Mouse (Mus musculus): ENCODE results near the gene Spp2. TPM values are rescaled to one million over a fixed set of nuclear protein-coding genes. Genes with fewer than 3 reads are reported as not detected.

Gene Spp2
- polyA plus RNA-seq (2016; fragmentation: Nextera tagmentation; extraction: Ambion mirVana): not detected in 2 replicates

- 75% methylated on average over 5 of the region's 5 CpGs for WGBS
- Histone ChIP-seq H3K36me3 (no peaks in the 10 kb centered on the region), H3K27me3 (ENCODE audit: low read depth, poor library complexity, severe bottlenecking) (no peaks in the 10 kb centered on the region), H3K4me3 (no peak within 1 kb of the TSS), H3K27ac (replicated peaks) (no peak within 1 kb of the TSS), H3K4me1 (peaks cover 11% of the 10 kb centered on the region), H3K9me3 (replicated peaks) (no peaks in the 10 kb centered on the region)
- no peak for DNase-seq (ENCODE audit: low spot score)
These were observed at the start of gene Spp2 for GRCm38 (mm10) chr1:88406807-88407198. Spp2 (plus strand) TSS chr1:88406961.

DNA sequence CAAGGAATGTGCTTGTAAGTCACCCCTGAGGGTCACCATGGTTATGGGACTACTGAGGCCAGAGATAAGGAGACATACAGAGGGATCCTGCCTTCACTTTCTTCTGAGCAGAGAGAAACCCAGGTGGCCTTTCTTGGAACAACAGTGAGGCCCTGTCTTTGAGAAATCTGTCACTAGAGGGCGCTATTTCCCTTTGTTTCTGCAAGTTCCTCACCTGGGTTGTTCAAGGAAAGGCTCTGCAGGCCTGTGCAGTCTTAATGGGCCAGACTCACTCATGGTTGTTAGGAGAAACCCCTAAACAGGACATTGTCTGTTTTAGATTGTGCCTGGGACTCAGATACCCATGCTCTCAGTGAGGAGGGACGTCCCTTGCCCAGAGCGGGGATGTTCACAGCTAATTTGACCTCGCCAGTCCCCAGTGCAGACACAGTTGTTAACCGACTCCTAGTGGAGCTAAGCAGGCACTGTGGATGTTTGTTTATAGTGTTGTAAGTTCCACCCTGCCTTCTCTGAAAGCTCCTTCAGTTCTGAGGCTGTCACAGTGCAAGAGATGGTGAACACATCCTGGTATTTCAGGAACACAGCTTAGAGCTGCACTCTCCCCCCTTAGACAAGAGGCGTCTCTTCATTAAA, 49.2 kb upstream of the Spp2 start:
- Histone ChIP-seq H3K9me3 (replicated peaks) (no peaks in the 10 kb centered on the region), H3K27me3 (ENCODE audit: low read depth, poor library complexity, severe bottlenecking) (no peaks in the 10 kb centered on the region), H3K4me3 (no peak overlapping the region), H3K36me3 (no peaks in the 10 kb centered on the region), H3K27ac (replicated peaks) (no peak overlapping the region), H3K4me1 (peaks cover 12% of the 10 kb centered on the region)
- peak; percentile 66 for DNase-seq (ENCODE audit: low spot score)
- 57% methylated on average over 6 of the region's 6 CpGs for WGBS

GRCm38 (mm10) chr1:88358102-88358654, 48.6 kb upstream of the Spp2 start:
- Histone ChIP-seq H3K4me3 (no peak overlapping the region), H3K27me3 (ENCODE audit: low read depth, poor library complexity, severe bottlenecking) (no peaks in the 10 kb centered on the region), H3K9me3 (replicated peaks) (no peaks in the 10 kb centered on the region), H3K36me3 (no peaks in the 10 kb centered on the region), H3K4me1 (peaks cover 6% of the 10 kb centered on the region), H3K27ac (replicated peaks) (no peak overlapping the region)
- 81% methylated on average over 7 of the region's 7 CpGs for WGBS
- no peak for DNase-seq (ENCODE audit: low spot score)

DNA sequence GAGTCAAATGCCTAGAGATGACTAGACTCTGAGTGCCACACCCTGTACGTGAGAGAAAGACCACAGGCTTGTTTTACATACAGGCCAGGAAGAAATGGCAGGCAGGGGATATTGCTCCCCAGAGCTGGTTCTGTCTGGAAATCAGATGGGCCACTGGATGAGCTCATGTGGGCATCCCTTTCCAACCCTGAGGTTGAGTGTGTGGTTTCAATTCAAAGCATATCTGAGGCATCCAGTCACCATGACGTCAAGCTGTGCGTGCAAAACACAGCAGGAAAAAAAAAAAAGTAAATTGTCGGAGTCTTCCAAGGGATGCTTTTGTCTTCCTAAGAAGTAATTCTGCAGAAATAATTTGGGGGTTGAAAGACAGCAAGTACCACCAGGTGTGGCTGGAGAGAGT, 45.7 kb upstream of the Spp2 start:
- Histone ChIP-seq H3K9me3 (replicated peaks) (no peaks in the 10 kb centered on the region), H3K4me1 (no peaks in the 10 kb centered on the region), H3K4me3 (no peak overlapping the region), H3K27ac (replicated peaks) (no peak overlapping the region), H3K36me3 (no peaks in the 10 kb centered on the region), H3K27me3 (ENCODE audit: low read depth, poor library complexity, severe bottlenecking) (no peaks in the 10 kb centered on the region)
- no peak for DNase-seq (ENCODE audit: low spot score)
- 75% methylated on average over 4 of the region's 4 CpGs for WGBS

DNA sequence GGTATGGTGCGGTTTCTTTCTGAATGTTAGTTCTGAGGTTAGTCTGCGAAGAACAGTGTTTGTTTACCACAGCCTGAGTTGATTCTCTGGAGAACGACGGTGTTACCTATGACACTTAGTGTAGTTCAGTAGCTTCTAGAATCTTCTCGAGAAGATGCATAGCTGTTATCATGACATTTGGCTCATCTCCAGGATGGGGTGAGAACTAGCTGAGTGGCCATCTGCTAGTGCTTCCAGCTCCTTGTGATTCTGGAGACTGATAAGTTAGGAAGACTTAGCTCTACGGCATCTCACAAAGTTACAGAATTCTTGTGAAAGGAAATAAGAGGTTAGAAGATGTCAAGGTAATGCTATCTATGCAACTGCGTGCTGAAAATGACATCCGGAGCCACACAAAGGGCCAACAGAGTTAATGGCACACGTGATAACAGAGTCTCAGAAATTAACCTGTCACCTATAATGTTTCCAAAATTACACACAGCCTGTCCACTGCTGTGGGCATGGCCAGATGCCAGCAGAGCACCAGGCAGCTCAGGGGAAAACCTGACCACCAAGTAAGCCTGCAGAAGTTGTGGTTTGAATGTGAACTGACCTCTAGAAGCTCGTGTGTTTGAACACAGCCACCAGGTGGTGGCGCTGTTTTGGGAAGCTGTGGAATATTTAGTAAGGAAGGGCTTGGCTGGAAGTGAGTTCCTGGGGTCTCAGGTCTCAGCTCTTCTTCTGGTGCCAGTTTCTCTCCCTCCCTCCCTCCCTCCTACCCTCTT, 39.7 kb upstream of the Spp2 start:
- Histone ChIP-seq H3K9me3 (replicated peaks) (peaks cover 6% of the 10 kb centered on the region), H3K4me1 (peaks cover 8% of the 10 kb centered on the region; the same call in 1 of the 2 replicates), H3K27ac (replicated peaks) (no peak overlapping the region), H3K4me3 (no peak overlapping the region), H3K36me3 (no peaks in the 10 kb centered on the region), H3K27me3 (ENCODE audit: low read depth, poor library complexity, severe bottlenecking) (no peaks in the 10 kb centered on the region)
- DNase-seq (ENCODE audit: low spot score): no peak
- 82% methylated on average over 11 of the region's 11 CpGs for WGBS

DNA sequence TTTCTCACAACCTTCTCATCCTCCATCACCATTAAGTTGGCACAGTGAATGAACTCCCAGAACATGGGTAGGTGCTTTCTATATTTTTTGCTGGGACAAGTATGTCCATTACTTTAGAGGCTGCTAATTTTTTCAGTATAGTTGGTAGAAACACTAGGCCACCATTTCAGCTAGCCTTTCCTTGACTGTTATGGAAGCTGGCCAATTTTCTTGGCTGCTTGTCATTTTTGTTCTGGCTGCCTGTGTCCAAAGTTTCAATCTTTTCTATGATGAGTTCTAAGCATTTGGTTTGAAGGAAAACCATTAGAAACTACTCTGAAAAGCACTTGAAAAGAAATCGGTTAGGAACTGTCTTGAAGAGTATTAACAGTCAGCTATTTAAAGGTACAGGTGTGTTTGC, 28.3 kb upstream of the Spp2 start:
- H3K4me1 ChIP-seq: no peaks in the 10 kb centered on the region
- 88% methylated on average over 1 of the region's 1 CpGs for WGBS
- 0 out of 2 replicates have a peak, but pooled peaks cover 5% of the 10 kb centered on the region for H3K9me3 ChIP-seq (replicated peaks)
- H3K36me3 ChIP-seq: no peaks in the 10 kb centered on the region
- no peak overlapping the region for H3K27ac ChIP-seq (replicated peaks)
- no peak overlapping the region for H3K4me3 ChIP-seq
- no peaks in the 10 kb centered on the region for H3K27me3 ChIP-seq (ENCODE audit: low read depth, poor library complexity, severe bottlenecking)
- no peak for DNase-seq (ENCODE audit: low spot score)

GRCm38 (mm10) chr1:88391632-88392031, 15.1 kb upstream of the Spp2 start:
- no peaks in the 10 kb centered on the region for H3K9me3 ChIP-seq (replicated peaks)
- H3K4me3 ChIP-seq: no peak overlapping the region
- WGBS: 75% methylated on average over 4 of the region's 4 CpGs
- no peak for DNase-seq (ENCODE audit: low spot score)
- 0 out of 2 replicates have a peak, but pooled peaks cover 2% of the 10 kb centered on the region for H3K4me1 ChIP-seq
- no peak overlapping the region for H3K27ac ChIP-seq (replicated peaks)
- H3K36me3 ChIP-seq: no peaks in the 10 kb centered on the region
- H3K27me3 ChIP-seq (ENCODE audit: low read depth, poor library complexity, severe bottlenecking): no peaks in the 10 kb centered on the region

DNA sequence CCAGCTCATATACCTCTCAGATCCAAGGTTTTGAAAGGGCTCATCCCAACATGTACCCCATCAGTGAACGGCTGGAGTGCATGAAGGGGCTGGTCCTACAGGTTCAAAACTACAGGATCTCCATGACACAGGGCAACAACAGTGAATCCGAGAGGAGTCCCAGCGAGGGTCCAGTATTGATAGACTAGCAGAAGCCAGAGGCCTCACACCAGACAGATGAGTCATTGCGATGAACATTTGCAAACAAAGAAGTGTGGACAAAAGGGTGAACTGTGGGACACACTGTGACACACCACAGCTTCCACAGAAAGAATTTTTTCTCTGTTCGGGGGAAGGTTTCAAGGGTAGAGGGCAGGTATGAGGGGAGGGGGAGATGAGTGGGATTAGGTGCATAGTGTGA, 13.4 kb upstream of the Spp2 start:
- no peaks in the 10 kb centered on the region for H3K9me3 ChIP-seq (replicated peaks)
- 90% methylated on average over 5 of the region's 5 CpGs for WGBS

GRCm38 (mm10) chr1:88403378-88403777, 3.4 kb upstream of the Spp2 start:
- Histone ChIP-seq H3K4me3 (no peak overlapping the region), H3K9me3 (replicated peaks) (no peaks in the 10 kb centered on the region), H3K27ac (replicated peaks) (no peak overlapping the region), H3K27me3 (ENCODE audit: low read depth, poor library complexity, severe bottlenecking) (no peaks in the 10 kb centered on the region), H3K36me3 (no peaks in the 10 kb centered on the region), H3K4me1 (peaks cover 13% of the 10 kb centered on the region)
- no peak for DNase-seq (ENCODE audit: low spot score)
- WGBS: 74% methylated on average over 3 of the region's 3 CpGs

More for the DNA sequence above, 13.4 kb upstream of the Spp2 start:
- H3K27me3 ChIP-seq (ENCODE audit: low read depth, poor library complexity, severe bottlenecking): no peaks in the 10 kb centered on the region
- no peak overlapping the region for H3K27ac ChIP-seq (replicated peaks)
- DNase-seq (ENCODE audit: low spot score): no peak
- no peaks in the 10 kb centered on the region for H3K36me3 ChIP-seq
- H3K4me3 ChIP-seq: no peak overlapping the region
- H3K4me1 ChIP-seq: no peaks in the 10 kb centered on the region

GRCm38 (mm10) chr1:88406078-88406806, 519 bp upstream of the Spp2 start:
- Histone ChIP-seq H3K4me3 (no peak overlapping the region), H3K36me3 (no peaks in the 10 kb centered on the region), H3K9me3 (replicated peaks) (no peaks in the 10 kb centered on the region), H3K27ac (replicated peaks) (no peak overlapping the region), H3K4me1 (peaks cover 7% of the 10 kb centered on the region), H3K27me3 (ENCODE audit: low read depth, poor library complexity, severe bottlenecking) (no peaks in the 10 kb centered on the region)
- no peak for DNase-seq (ENCODE audit: low spot score)
- 74% methylated on average over 12 of the region's 12 CpGs for WGBS

- WGBS: 90% methylated on average over 4 of the region's 4 CpGs
- Histone ChIP-seq H3K27ac (replicated peaks) (no peak overlapping the region), H3K4me3 (no peak overlapping the region), H3K9me3 (replicated peaks) (no peaks in the 10 kb centered on the region), H3K27me3 (ENCODE audit: low read depth, poor library complexity, severe bottlenecking) (no peaks in the 10 kb centered on the region), H3K36me3 (no peaks in the 10 kb centered on the region), H3K4me1 (peaks cover 22% of the 10 kb centered on the region)
- no peak for DNase-seq (ENCODE audit: low spot score)
These were observed 1.6 kb downstream of the Spp2 start for GRCm38 (mm10) chr1:88408340-88408739.

DNA sequence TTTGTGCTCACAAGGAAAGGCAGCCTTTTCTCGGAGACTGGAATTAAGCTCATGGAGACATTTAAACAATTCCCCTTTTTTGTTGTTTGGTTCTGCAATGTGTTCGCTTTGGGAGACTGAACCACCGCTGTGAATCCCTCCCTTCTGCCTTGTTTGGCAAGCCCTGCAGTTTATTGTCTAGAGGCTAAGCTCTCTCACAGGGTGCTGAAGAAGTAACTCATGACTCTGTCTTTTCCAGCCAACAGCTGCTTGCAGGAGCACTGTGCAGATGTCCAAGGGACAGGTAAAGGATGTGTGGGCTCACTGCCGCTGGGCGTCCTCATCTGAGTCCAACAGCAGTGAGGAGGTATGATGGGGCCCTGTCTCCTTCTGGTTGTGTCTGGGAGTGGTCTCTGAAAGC, 5.3 kb downstream of the Spp2 start:
- Histone ChIP-seq H3K4me3 (no peak overlapping the region), H3K9me3 (replicated peaks) (no peaks in the 10 kb centered on the region), H3K4me1 (peaks cover 15% of the 10 kb centered on the region), H3K27ac (replicated peaks) (peak overlapping the region; percentile 19; the same call in 1 of the 2 replicates), H3K27me3 (ENCODE audit: low read depth, poor library complexity, severe bottlenecking) (no peaks in the 10 kb centered on the region), H3K36me3 (no peaks in the 10 kb centered on the region)
- 44% methylated on average over 5 of the region's 5 CpGs for WGBS
- DNase-seq (ENCODE audit: low spot score): peak; percentile 17

Data from midbrain, embryonic 10.5 days (tissue).